Mouse (Mus musculus): Measurements from ENCODE around the gene Pagr1b. TPM values are rescaled to one million over a fixed set of nuclear protein-coding genes. Genes with fewer than 3 reads are reported as not detected.

Pagr1b gene
- not detected for polyA plus RNA-seq (2014; fragmentation: Illumina TruSeq; extraction: RNeasy Lipid Tissue Mini Kit (QIAGEN cat#74804))

GRCm38 (mm10) chr7:127016481-127016485 lies at the start of gene Pagr1b:
TSS of gene Pagr1b (minus strand) at chr7:127016484.

GRCm38 (mm10) chr7:127041851-127042672 lies 25.8 kb upstream of the Pagr1b start, which contains the start of gene Kif22:
TSS of gene Kif22 (minus strand) at chr7:127042471.

GRCm38 (mm10) chr7:127026984-127027726 lies 10.9 kb upstream of the Pagr1b start, which contains the start of gene Maz:
TSS of gene Maz (minus strand) at chr7:127027037.

GRCm38 (mm10) chr7:127020901-127021562 lies 4.7 kb upstream of the Pagr1b start, which contains the start of the genes Gm42742 and Prrt2:
TSS of gene Gm42742 (minus strand) at chr7:127021097.
TSS of gene Prrt2 (minus strand) at chr7:127021211.

GRCm38 (mm10) chr7:127016971-127017949 lies 976 bp upstream of the Pagr1b start, which contains the start of gene Pagr1a:
TSS of gene Pagr1a (minus strand) at chr7:127017352.

GRCm38 (mm10) chr7:127014320-127014719 lies 2.0 kb downstream of the Pagr1b start, which contains the start of gene Mvp:
TSS of gene Mvp (minus strand) at chr7:127014621.

GRCm38 (mm10) chr7:126975950-126976866 lies 40.1 kb downstream of the Pagr1b start, which contains the start of gene Cdiptos:
TSS of gene Cdiptos (minus strand) at chr7:126976098.

GRCm38 (mm10) chr7:126975893-126975949 lies 40.6 kb downstream of the Pagr1b start, which contains the start of gene Cdipt:
TSS of gene Cdipt (plus strand) at chr7:126975914.

Other genes with a start within 250 kb of the Pagr1b start
- 9.1 TPM for gene Ypel3, start 239.5 kb downstream of the Pagr1b start, polyA plus RNA-seq (2014; fragmentation: Illumina TruSeq; extraction: RNeasy Lipid Tissue Mini Kit (QIAGEN cat#74804))
- gene Tbx6, start 235.0 kb downstream of the Pagr1b start, polyA plus RNA-seq (2014; fragmentation: Illumina TruSeq; extraction: RNeasy Lipid Tissue Mini Kit (QIAGEN cat#74804)): not detected
- gene Ppp4c, start 224.0 kb downstream of the Pagr1b start, polyA plus RNA-seq (2014; fragmentation: Illumina TruSeq; extraction: RNeasy Lipid Tissue Mini Kit (QIAGEN cat#74804)): 36.4 TPM
- gene Fam57b, start 218.8 kb downstream of the Pagr1b start, polyA plus RNA-seq (2014; fragmentation: Illumina TruSeq; extraction: RNeasy Lipid Tissue Mini Kit (QIAGEN cat#74804)): 1.5 TPM
- not detected for gene 4930451I11Rik, start 184.8 kb downstream of the Pagr1b start, polyA plus RNA-seq (2014; fragmentation: Illumina TruSeq; extraction: RNeasy Lipid Tissue Mini Kit (QIAGEN cat#74804))
- not detected for gene Doc2a, start 169.1 kb downstream of the Pagr1b start, polyA plus RNA-seq (2014; fragmentation: Illumina TruSeq; extraction: RNeasy Lipid Tissue Mini Kit (QIAGEN cat#74804))
- gene Hirip3, start 154.5 kb downstream of the Pagr1b start, polyA plus RNA-seq (2014; fragmentation: Illumina TruSeq; extraction: RNeasy Lipid Tissue Mini Kit (QIAGEN cat#74804)): 21.5 TPM
- gene Ino80e, start 154.1 kb downstream of the Pagr1b start, polyA plus RNA-seq (2014; fragmentation: Illumina TruSeq; extraction: RNeasy Lipid Tissue Mini Kit (QIAGEN cat#74804)): 19.9 TPM
- 8.2 TPM for gene Taok2, start 131.8 kb downstream of the Pagr1b start, polyA plus RNA-seq (2014; fragmentation: Illumina TruSeq; extraction: RNeasy Lipid Tissue Mini Kit (QIAGEN cat#74804))
- gene Tmem219, start 93.6 kb downstream of the Pagr1b start, polyA plus RNA-seq (2014; fragmentation: Illumina TruSeq; extraction: RNeasy Lipid Tissue Mini Kit (QIAGEN cat#74804)): 6.6 TPM
- gene Kctd13, start 87.6 kb downstream of the Pagr1b start, polyA plus RNA-seq (2014; fragmentation: Illumina TruSeq; extraction: RNeasy Lipid Tissue Mini Kit (QIAGEN cat#74804)): 1.9 TPM
- not detected for gene Asphd1, start 66.9 kb downstream of the Pagr1b start, polyA plus RNA-seq (2014; fragmentation: Illumina TruSeq; extraction: RNeasy Lipid Tissue Mini Kit (QIAGEN cat#74804))
- gene Sez6l2, start 65.9 kb downstream of the Pagr1b start, polyA plus RNA-seq (2014; fragmentation: Illumina TruSeq; extraction: RNeasy Lipid Tissue Mini Kit (QIAGEN cat#74804)): 2.7 TPM
- gene Cdipt, start 40.6 kb downstream of the Pagr1b start, polyA plus RNA-seq (2014; fragmentation: Illumina TruSeq; extraction: RNeasy Lipid Tissue Mini Kit (QIAGEN cat#74804)): 13.1 TPM
- 0.91 TPM for gene Cdiptos, start 40.4 kb downstream of the Pagr1b start, polyA plus RNA-seq (2014; fragmentation: Illumina TruSeq; extraction: RNeasy Lipid Tissue Mini Kit (QIAGEN cat#74804))
- gene Mvp, start 1.9 kb downstream of the Pagr1b start, polyA plus RNA-seq (2014; fragmentation: Illumina TruSeq; extraction: RNeasy Lipid Tissue Mini Kit (QIAGEN cat#74804)): 0.46 TPM
- not detected for gene Pagr1a, start 868 bp upstream of the Pagr1b start, polyA plus RNA-seq (2014; fragmentation: Illumina TruSeq; extraction: RNeasy Lipid Tissue Mini Kit (QIAGEN cat#74804))
- gene Gm42742, start 4.6 kb upstream of the Pagr1b start, polyA plus RNA-seq (2014; fragmentation: Illumina TruSeq; extraction: RNeasy Lipid Tissue Mini Kit (QIAGEN cat#74804)): 0.60 TPM
- gene Prrt2, start 4.7 kb upstream of the Pagr1b start, polyA plus RNA-seq (2014; fragmentation: Illumina TruSeq; extraction: RNeasy Lipid Tissue Mini Kit (QIAGEN cat#74804)): not detected
- 33.1 TPM for gene Maz, start 10.6 kb upstream of the Pagr1b start, polyA plus RNA-seq (2014; fragmentation: Illumina TruSeq; extraction: RNeasy Lipid Tissue Mini Kit (QIAGEN cat#74804))
- gene Kif22, start 26.0 kb upstream of the Pagr1b start, polyA plus RNA-seq (2014; fragmentation: Illumina TruSeq; extraction: RNeasy Lipid Tissue Mini Kit (QIAGEN cat#74804)): 6.0 TPM
- 5.4 TPM for gene Zg16, start 70.8 kb upstream of the Pagr1b start, polyA plus RNA-seq (2014; fragmentation: Illumina TruSeq; extraction: RNeasy Lipid Tissue Mini Kit (QIAGEN cat#74804))
- gene AI467606, start 74.9 kb upstream of the Pagr1b start, polyA plus RNA-seq (2014; fragmentation: Illumina TruSeq; extraction: RNeasy Lipid Tissue Mini Kit (QIAGEN cat#74804)): 2.9 TPM
- 0.71 TPM for gene Qprt, start 105.7 kb upstream of the Pagr1b start, polyA plus RNA-seq (2014; fragmentation: Illumina TruSeq; extraction: RNeasy Lipid Tissue Mini Kit (QIAGEN cat#74804))
- gene Spn, start 121.3 kb upstream of the Pagr1b start, polyA plus RNA-seq (2014; fragmentation: Illumina TruSeq; extraction: RNeasy Lipid Tissue Mini Kit (QIAGEN cat#74804)): 1.1 TPM
- gene Cd2bp2, start 179.6 kb upstream of the Pagr1b start, polyA plus RNA-seq (2014; fragmentation: Illumina TruSeq; extraction: RNeasy Lipid Tissue Mini Kit (QIAGEN cat#74804)): 13.1 TPM
- 3.0 TPM for gene Tbc1d10b, start 192.0 kb upstream of the Pagr1b start, polyA plus RNA-seq (2014; fragmentation: Illumina TruSeq; extraction: RNeasy Lipid Tissue Mini Kit (QIAGEN cat#74804))
- gene Mylpf, start 192.4 kb upstream of the Pagr1b start, polyA plus RNA-seq (2014; fragmentation: Illumina TruSeq; extraction: RNeasy Lipid Tissue Mini Kit (QIAGEN cat#74804)): not detected
- gene Zfp553, start 216.6 kb upstream of the Pagr1b start, polyA plus RNA-seq (2014; fragmentation: Illumina TruSeq; extraction: RNeasy Lipid Tissue Mini Kit (QIAGEN cat#74804)): 3.2 TPM
- gene Sept1, start 216.6 kb upstream of the Pagr1b start, polyA plus RNA-seq (2014; fragmentation: Illumina TruSeq; extraction: RNeasy Lipid Tissue Mini Kit (QIAGEN cat#74804)): 1.4 TPM
- gene Zfp771, start 227.8 kb upstream of the Pagr1b start, polyA plus RNA-seq (2014; fragmentation: Illumina TruSeq; extraction: RNeasy Lipid Tissue Mini Kit (QIAGEN cat#74804)): not detected
- not detected for gene Dctpp1, start 244.2 kb upstream of the Pagr1b start, polyA plus RNA-seq (2014; fragmentation: Illumina TruSeq; extraction: RNeasy Lipid Tissue Mini Kit (QIAGEN cat#74804))

Data from ovary, adult 10 weeks (tissue).